Mouse (Mus musculus): ENCODE data around the gene Rnf20.

DNA sequence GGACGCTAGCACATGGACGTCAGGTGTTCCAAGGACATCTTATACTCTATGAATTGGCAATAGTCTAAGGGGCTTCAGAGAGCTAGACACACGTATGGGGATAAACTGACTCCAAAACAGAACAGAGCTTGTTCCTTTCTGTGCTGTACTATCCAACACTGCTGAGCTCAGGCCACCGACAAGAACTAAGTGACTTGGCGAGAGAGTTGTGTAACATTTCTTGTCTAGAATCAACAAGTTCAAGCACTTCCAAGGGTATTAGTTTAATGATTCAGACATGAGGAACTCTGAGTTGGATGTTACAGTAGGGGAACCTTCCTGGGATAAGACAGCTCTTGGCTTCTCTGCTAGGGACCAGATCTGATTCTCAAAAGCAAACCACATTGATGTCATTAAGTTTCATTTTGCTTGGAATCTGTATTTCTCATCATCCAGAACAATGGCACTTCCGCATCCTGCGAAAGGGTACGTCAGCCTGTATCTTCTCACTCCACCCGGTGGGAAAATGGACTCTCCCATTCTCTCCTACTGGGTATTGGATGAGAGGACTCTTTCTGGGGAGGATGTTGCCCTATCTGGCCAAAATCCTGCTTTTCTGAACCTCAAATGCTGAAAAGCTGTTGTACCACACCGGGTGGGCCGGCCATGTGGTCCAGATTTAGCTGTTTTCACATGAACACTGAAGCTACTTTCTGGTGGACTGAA is 48.5 kb downstream of the Rnf20 start:
- TF ChIP-seq CTCF (IDR thresholded peaks at IDR 0.05; ENCODE audit: extremely low read depth, insufficient read depth, low read length) (no peak), POLR2A (IDR thresholded peaks at IDR 0.05; ENCODE audit: extremely low read depth, insufficient read depth, low read length) (no peak)

Data from cortical plate, adult 2 months (tissue).